ENCODE assay signal across 23 mouse cellular contexts in genomic region chr13:108326351-108326750, GRCm38 (mm10). TPM values are rescaled to one million over a fixed set of nuclear protein-coding genes. Genes with fewer than 3 reads are reported as not detected.
DNase-seq lines count a peak whose midpoint lies in the region; ATAC-seq and TF ChIP-seq lines count a peak whose summit lies in the region.
"Had no signal": no experiment of that assay in that cellular context is flagged by ENCODE, and none has a peak within 500 bp of the region (broad histone marks: within the 10 kb centered on the region; RNA-seq: fewer than 3 reads in every experiment).

No protein-coding gene starts in this region.

- intact Hi-C loops in gastrocnemius, postnatal 14 days (cut with DNase I; ENCODE audit: low total_unique reads), result loop anchor here (5.0 kb wide), 1 partner anchor 134 kb away; no protein-coding TSS in a partner anchor

- 0 out of 2 replicates have a peak, but pooled peaks cover 6% of the 10 kb centered on the region for H3K36me3 ChIP-seq in kidney, postnatal 0 days (ENCODE audit: insufficient read depth, low read length)

- H3K4me1 ChIP-seq in kidney, postnatal 0 days (replicated peaks; ENCODE audit: insufficient read depth, low read length), result no peaks in the 10 kb centered on the region
- H3K4me1 ChIP-seq: forebrain, embryonic 13.5 days; heart, embryonic 12.5 days; hindbrain, embryonic 10.5 days had no signal

- no peaks in the 10 kb centered on the region for H3K9me3 ChIP-seq in kidney, postnatal 0 days (replicated peaks; ENCODE audit: low read length)
- H3K9me3 ChIP-seq: embryonic facial prominence, embryonic 13.5 days; forebrain, embryonic 13.5 days; G1E; heart, embryonic 12.5 days; hindbrain, embryonic 10.5 days had no signal

- TF ChIP-seq CTCF in kidney, postnatal 0 days (IDR thresholded peaks at IDR 0.05; ENCODE audit: low read depth), result no peak

- H3K27me3 ChIP-seq in kidney, postnatal 0 days (ENCODE audit: insufficient read depth, low read length), result no peaks in the 10 kb centered on the region
- H3K27me3 ChIP-seq: embryonic facial prominence, embryonic 13.5 days; forebrain, embryonic 13.5 days had no signal

- H3K4me3 ChIP-seq in kidney, postnatal 0 days (replicated peaks; ENCODE audit: low read depth, low read length), result no peak overlapping the region
- H3K4me3 ChIP-seq: embryonic facial prominence, embryonic 13.5 days; forebrain, embryonic 13.5 days; heart, embryonic 12.5 days; hindbrain, embryonic 10.5 days had no signal

- peak; percentile 66; the same call in 1 of the 2 replicates for ATAC-seq in kidney, postnatal 0 days (replicated peaks; ENCODE audit: low FRiP score, low read depth)
- ATAC-seq: CD4-positive, CD25-positive, alpha-beta regulatory T cell, adult 4 months; forebrain, embryonic 13.5 days; forebrain, postnatal 0 days had no signal

- no peak overlapping the region for H3K4me2 ChIP-seq in kidney, postnatal 0 days (ENCODE audit: low read length)
- H3K4me2 ChIP-seq: embryonic facial prominence, embryonic 13.5 days; forebrain, embryonic 13.5 days; heart, embryonic 12.5 days; hindbrain, embryonic 14.5 days had no signal

- H3K27ac ChIP-seq in kidney, postnatal 0 days, result peak overlapping the region; percentile 27; the same call in 1 of the 2 replicates
- H3K27ac ChIP-seq: embryonic facial prominence, embryonic 13.5 days; forebrain, embryonic 13.5 days; hindbrain, embryonic 10.5 days; hindbrain, embryonic 14.5 days had no signal

- peak; percentile 67 for DNase-seq in heart, adult 11 months
- no peak for DNase-seq in heart, adult 9 months (ENCODE audit: low spot score in 2 of 2)
- peak; percentile 90 to 92 for DNase-seq in kidney, adult 8-10 months
- no peak for DNase-seq in kidney, postnatal 0 days (ENCODE audit: low spot score)
- peak; percentile 91 to 92 for DNase-seq in kidney, postnatal 36 days
- DNase-seq in thymus, postnatal 4 days, result no peak
- no peak for DNase-seq in gastrocnemius, postnatal 14 days
- DNase-seq in lung, adult 18-20 months, result no peak
- DNase-seq: adrenal gland, postnatal 14 days; B cell, adult 2 months; cerebellum, adult 11-12 months; cerebellum, adult 9-10 months; cerebellum, postnatal 36 days; forebrain, postnatal 0 days; gastrocnemius, postnatal 25 days had no signal

- H3K9ac ChIP-seq in kidney, postnatal 0 days (ENCODE audit: low read depth, low read length), result no peak overlapping the region
- H3K9ac ChIP-seq: embryonic facial prominence, embryonic 13.5 days; forebrain, embryonic 13.5 days; forebrain, postnatal 0 days; heart, embryonic 12.5 days; hindbrain, embryonic 14.5 days had no signal

- WGBS in kidney, postnatal 0 days, result 69% methylated on average over 10 of the region's 10 CpGs

RNA-seq across cellular contexts. Expression of gene Depdc1b, which starts 10.2 kb away (rescaled TPM):
- polyA plus RNA-seq in kidney, postnatal 0 days (2015; fragmentation: Nextera tagmentation; extraction: Ambion mirVana), result 4.1 and 5.9 TPM in 2 replicates
- under 1 TPM; 0.82 to 0.92 TPM for total RNA-seq in gastrocnemius, postnatal 14 days (2021)
- total RNA-seq: gastrocnemius, adult 18-20 months had no signal

Comparison
In these comparisons a context has a peak if more than half of its experiments do, and no peak if none do; other contexts are left out.
1. DNase-seq: peak in heart, adult 11 months (single experiment), kidney, adult 8-10 months (2 of 2) and kidney, postnatal 36 days (2 of 2); none in heart, adult 9 months (0 of 2), kidney, postnatal 0 days (single experiment), thymus, postnatal 4 days (single experiment), gastrocnemius, postnatal 14 days (single experiment) and lung, adult 18-20 months (0 of 2).